Mouse (Mus musculus) thymus, adult 2 months (tissue): ENCODE measurements around the gene Ggt5.

ENCODE experiments used
- CTCF ChIP-seq: fragments of 200-500 bp; IDR thresholded peaks from 2 replicates; pipeline ENCODE4 v1.5.1; 2012; ENCODE audit warnings: mild to moderate bottlenecking, control low read depth, low read length, moderate library complexity, borderline replicate concordance; ENCODE audit not compliant: control insufficient read depth, poor library complexity, insufficient read depth; ENCODE audit errors: extremely low read depth
- POLR2A ChIP-seq: fragments of 200-500 bp; IDR thresholded peaks from 2 replicates; pipeline ENCODE4 v1.6.1; 2012; ENCODE audit warnings: mild to moderate bottlenecking, low read length, control low read depth, moderate library complexity; ENCODE audit not compliant: control insufficient read depth, poor library complexity, insufficient read depth; ENCODE audit errors: extremely low read depth

GRCm38 (mm10) chr10:75633048-75633447 is 43.9 kb downstream of the Ggt5 start:
- TF ChIP-seq CTCF (no peak), POLR2A (no peak)
